Mouse (Mus musculus) midbrain, embryonic 13.5 days (tissue): ENCODE data around the gene Cltc. TPM values are rescaled to one million over a fixed set of nuclear protein-coding genes. Genes with fewer than 3 reads are reported as not detected.

ENCODE experiments used
- ATAC-seq: fragments of 200-750 bp; cut with Nextera tagmentation; 2 replicates; pipeline ENCODE4 v1.8.0; 2017; ENCODE audit warnings: mild to moderate bottlenecking, moderate TSS enrichment, moderate library complexity
- H3K27ac ChIP-seq: fragments of 300-500 bp; sonication (generic); 2 replicates; pipeline ENCODE4 v1.5.1; 2015; ENCODE audit warnings: inconsistent platforms, mild to moderate bottlenecking, moderate library complexity
- H3K27me3 ChIP-seq: fragments of 300-500 bp; sonication (generic); 2 replicates; pipeline ENCODE4 v1.6.1; 2015; ENCODE audit warnings: mild to moderate bottlenecking, inconsistent platforms
- H3K36me3 ChIP-seq: fragments of 300-500 bp; sonication (generic); 2 replicates; pipeline ENCODE4 v1.6.1; 2015; ENCODE audit warnings: mild to moderate bottlenecking, inconsistent platforms
- H3K4me1 ChIP-seq: fragments of 300-500 bp; sonication (generic); replicated peaks from 2 replicates; pipeline ENCODE4 v1.6.1; 2015; ENCODE audit warnings: inconsistent platforms
- H3K4me2 ChIP-seq: fragments of 300-500 bp; sonication (generic); replicated peaks from 2 replicates; pipeline ENCODE4 v1.6.1; 2015; ENCODE audit warnings: moderate library complexity, mild to moderate bottlenecking, inconsistent platforms
- H3K4me3 ChIP-seq: fragments of 300-500 bp; sonication (generic); replicated peaks from 2 replicates; pipeline ENCODE4 v1.5.1; 2015; ENCODE audit warnings: mild to moderate bottlenecking, inconsistent platforms
- H3K9ac ChIP-seq: fragments of 300-500 bp; sonication (generic); replicated peaks from 2 replicates; pipeline ENCODE4 v1.6.1; 2015; ENCODE audit warnings: mild to moderate bottlenecking, inconsistent platforms
- H3K9me3 ChIP-seq: fragments of 300-500 bp; sonication (generic); 2 replicates; pipeline ENCODE4 v1.6.1; 2016; ENCODE audit warnings: mild to moderate bottlenecking, inconsistent platforms
- WGBS: fragments of 180-500 bp; shearing (Covaris S2); methylation state at CpG from one replicate; pipeline ENCODE4 v1.1.7; 2015; 5-methylcytosine and 5-hydroxymethylcytosine counted together
- polyA plus RNA-seq: library from polyadenylated mRNA; unstranded; fragments of >200 nt; fragmentation: Nextera tagmentation; extraction: Ambion mirVana; gene quantifications from 2 replicates; pipeline ENCODE4 v1.2.1, GENCODE M21; 2015

Cltc gene
- polyA plus RNA-seq, 1 experiment from 2014 or later: 142 TPM

DNA sequence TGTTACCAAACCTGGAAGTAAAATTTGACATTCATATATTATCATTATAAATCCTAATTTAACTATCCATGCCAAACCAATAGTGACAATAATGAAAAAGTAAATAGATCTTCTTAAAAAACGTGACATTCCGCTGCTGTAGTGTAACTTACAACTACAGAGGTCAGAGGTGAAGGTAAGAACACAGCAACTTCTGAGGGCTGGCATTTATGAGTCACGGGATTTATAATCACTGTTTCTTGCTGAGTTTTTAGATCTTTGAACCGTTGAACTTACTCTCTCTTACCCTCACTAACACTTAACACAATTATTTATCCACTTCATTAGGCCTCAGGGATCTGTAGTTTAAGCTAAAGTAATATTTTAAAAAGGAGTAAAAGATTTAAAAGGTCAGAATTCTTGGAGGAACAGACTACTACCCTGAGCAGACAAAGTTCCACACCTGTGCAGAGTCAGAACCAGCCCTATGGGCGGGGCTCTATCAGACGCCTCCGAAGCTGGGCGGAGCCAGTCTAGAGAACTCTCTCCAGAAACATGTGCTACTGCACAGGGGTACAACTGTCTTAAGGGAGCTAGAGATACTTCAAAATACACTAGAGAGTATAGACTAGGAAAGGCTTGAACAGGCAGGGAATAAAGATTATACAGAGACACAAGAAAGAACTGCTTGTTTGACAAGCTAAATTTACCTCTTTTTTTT is 19.9 kb downstream of the Cltc start:
- Histone ChIP-seq H3K4me2 (no peak overlapping the region), H3K9ac (no peak overlapping the region), H3K9me3 (no peaks in the 10 kb centered on the region), H3K36me3 (peaks cover 11% of the 10 kb centered on the region; the same call in 1 of the 2 replicates), H3K27ac (no peak overlapping the region), H3K4me1 (no peaks in the 10 kb centered on the region; the same call in 1 of the 2 replicates), H3K27me3 (no peaks in the 10 kb centered on the region), H3K4me3 (no peak overlapping the region)
- ATAC-seq: no peak
- WGBS: 91% methylated on average over 8 of the region's 8 CpGs

DNA sequence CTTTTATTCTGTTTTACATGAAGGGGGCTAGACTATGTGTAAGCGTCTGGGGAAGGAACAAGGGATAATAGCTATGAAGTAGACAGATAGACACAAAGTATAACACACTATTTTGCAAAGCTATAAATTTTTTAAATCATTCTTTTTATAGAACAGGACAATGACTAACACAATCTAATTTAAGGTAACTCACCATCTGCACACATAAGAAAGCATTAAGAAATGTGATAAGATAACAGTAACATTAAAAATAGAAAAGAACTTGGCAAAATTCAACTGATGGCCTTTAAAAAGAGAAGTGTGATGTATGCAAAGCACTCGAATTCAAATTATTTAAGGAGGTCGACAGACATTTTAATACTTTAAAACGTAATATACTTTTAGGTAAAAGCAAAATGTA is 22.4 kb downstream of the Cltc start:
- no peak overlapping the region for H3K4me3 ChIP-seq
- no peak overlapping the region for H3K4me2 ChIP-seq
- no peak for ATAC-seq
- 91% methylated on average over 4 of the region's 4 CpGs for WGBS
- peaks cover 26% of the 10 kb centered on the region for H3K36me3 ChIP-seq
- no peaks in the 10 kb centered on the region; the same call in 1 of the 2 replicates for H3K4me1 ChIP-seq
- no peaks in the 10 kb centered on the region for H3K9me3 ChIP-seq
- no peaks in the 10 kb centered on the region for H3K27me3 ChIP-seq
- no peak overlapping the region for H3K27ac ChIP-seq
- no peak overlapping the region for H3K9ac ChIP-seq

DNA sequence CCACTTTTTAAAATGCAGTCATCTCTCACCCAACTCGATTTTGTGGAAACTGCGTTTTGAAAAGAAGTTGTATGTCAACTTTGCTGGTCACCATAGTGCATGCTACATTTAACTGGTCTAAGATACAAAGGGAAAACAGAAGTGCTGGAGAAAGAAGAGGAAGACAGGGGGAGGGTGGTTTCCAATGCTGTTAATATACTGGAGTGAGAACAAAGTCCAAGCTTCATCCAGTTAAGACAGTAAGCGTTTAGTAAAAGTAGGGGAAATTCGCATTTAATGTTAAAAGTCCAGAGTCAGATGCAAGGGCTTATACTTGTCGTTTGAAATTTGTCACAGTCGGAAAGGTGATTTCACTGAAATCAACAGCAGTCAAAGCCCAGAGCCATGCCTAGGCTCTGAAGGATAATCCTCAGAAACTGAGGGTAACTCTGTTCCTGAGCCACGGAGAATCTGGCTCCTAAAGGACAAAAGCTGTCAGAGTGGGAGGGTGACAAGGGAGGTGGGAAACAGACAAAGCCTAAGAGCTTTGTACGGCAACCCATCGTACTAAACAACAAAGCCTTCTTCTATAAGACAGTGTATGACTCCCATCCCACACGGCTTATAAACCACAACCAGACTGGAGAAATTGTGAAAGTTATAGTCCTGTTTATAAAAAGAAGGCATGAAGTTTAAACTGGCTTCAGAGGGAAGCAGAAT is 23.0 kb downstream of the Cltc start:
- H3K4me3 ChIP-seq: no peak overlapping the region
- no peak overlapping the region for H3K9ac ChIP-seq
- no peaks in the 10 kb centered on the region for H3K9me3 ChIP-seq
- H3K36me3 ChIP-seq: peaks cover 30% of the 10 kb centered on the region
- H3K27ac ChIP-seq: no peak overlapping the region
- no peaks in the 10 kb centered on the region for H3K27me3 ChIP-seq
- H3K4me2 ChIP-seq: no peak overlapping the region
- no peaks in the 10 kb centered on the region; the same call in 1 of the 2 replicates for H3K4me1 ChIP-seq
- ATAC-seq: no peak
- 60% methylated on average over 10 of the region's 10 CpGs for WGBS

DNA sequence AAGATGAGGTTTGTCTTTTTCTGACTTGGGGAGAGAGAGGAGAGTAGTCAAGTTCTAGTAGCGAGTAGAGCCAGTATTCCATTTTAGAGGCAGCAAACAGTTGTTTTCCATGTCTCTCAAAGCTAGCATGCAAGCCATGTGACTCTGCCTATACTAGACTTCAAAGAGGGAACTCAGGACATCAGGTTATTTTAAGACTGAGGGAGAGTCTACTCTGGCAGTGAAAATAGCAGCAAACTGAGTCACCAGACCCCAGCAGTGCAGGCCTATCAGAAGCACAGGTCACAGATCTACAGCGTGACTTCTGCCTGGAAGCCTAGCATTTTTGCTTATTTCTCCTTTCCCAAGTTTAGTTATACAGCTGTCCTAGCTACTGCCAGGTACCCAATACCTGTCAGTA is 25.9 kb downstream of the Cltc start:
- Histone ChIP-seq H3K27ac (no peak overlapping the region), H3K9ac (no peak overlapping the region), H3K4me2 (no peak overlapping the region), H3K4me3 (no peak overlapping the region), H3K36me3 (peaks cover 42% of the 10 kb centered on the region), H3K4me1 (no peaks in the 10 kb centered on the region; the same call in 1 of the 2 replicates), H3K27me3 (no peaks in the 10 kb centered on the region), H3K9me3 (no peaks in the 10 kb centered on the region)
- no peak for ATAC-seq
- WGBS: 95% methylated on average over 2 of the region's 2 CpGs

DNA sequence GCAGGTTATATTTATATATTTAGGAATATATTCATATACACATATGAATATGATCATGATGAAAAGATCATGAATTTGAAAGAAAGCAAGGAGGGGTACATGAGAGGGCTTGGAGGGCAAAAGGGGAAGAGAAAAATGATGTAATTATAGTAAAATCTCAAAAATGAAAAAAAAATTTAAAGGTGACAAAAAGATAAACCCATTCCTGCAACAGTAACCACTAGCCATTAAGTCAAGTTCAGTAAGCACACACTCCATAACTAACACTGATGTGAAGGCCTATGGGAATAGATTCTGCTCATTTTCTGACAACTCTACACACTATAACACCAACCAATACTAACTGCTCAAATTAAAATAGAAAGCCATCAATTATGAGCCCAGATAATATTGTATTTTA is 31.8 kb downstream of the Cltc start:
- H3K9ac ChIP-seq: no peak overlapping the region
- no peak overlapping the region for H3K4me3 ChIP-seq
- no peak overlapping the region for H3K4me2 ChIP-seq
- no peak overlapping the region for H3K27ac ChIP-seq
- H3K36me3 ChIP-seq: peaks cover 46% of the 10 kb centered on the region
- no peak for ATAC-seq
- no peaks in the 10 kb centered on the region for H3K9me3 ChIP-seq
- no peaks in the 10 kb centered on the region for H3K27me3 ChIP-seq
- H3K4me1 ChIP-seq: no peaks in the 10 kb centered on the region

DNA sequence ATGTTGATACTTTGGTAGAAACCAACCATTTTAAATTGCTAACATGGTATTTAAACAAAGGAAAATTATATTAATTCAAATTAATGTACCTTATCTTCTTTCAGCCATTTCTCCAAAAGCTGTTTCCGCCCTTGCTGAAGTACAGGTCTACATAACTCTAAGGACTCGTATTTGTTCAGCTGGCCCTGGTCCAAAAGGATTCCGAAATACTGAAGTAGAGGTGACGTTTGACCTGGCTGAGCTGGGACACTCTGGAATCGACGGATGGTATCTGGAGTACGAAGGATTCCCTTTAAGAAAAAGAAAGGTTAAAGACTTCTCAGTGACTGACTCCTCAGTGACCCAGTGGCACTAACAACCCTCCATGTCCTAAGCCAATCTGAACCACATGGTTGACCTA is 32.4 kb downstream of the Cltc start:
- WGBS: 93% methylated on average over 7 of the region's 7 CpGs
- no peaks in the 10 kb centered on the region for H3K27me3 ChIP-seq
- H3K4me2 ChIP-seq: no peak overlapping the region
- ATAC-seq: no peak
- H3K4me1 ChIP-seq: no peaks in the 10 kb centered on the region
- H3K27ac ChIP-seq: no peak overlapping the region
- no peaks in the 10 kb centered on the region for H3K9me3 ChIP-seq
- no peak overlapping the region for H3K4me3 ChIP-seq
- H3K9ac ChIP-seq: no peak overlapping the region
- H3K36me3 ChIP-seq: peaks cover 49% of the 10 kb centered on the region

DNA sequence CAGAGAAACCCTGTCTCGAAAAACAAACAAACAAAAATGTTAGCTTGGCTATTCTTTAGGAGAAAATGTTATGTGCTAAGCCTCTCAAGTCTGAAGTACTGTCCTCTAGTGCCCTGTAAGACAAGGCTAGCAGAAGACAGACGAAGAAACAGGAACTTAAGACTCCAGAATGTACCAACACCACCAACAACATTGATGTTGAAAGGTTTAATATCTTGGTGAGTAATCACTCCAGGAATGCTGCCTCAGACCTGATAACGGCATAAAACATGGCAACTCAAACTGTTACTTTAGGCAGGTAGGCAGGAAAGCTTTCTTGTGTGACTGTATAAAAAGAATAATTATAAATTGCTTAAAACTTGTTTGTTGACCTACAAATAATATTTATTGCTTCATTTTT is 33.4 kb downstream of the Cltc start:
- ATAC-seq: no peak
- H3K9me3 ChIP-seq: no peaks in the 10 kb centered on the region
- H3K27ac ChIP-seq: no peak overlapping the region
- 91% methylated on average over 3 of the region's 3 CpGs for WGBS
- no peak overlapping the region for H3K9ac ChIP-seq
- no peaks in the 10 kb centered on the region for H3K27me3 ChIP-seq
- peaks cover 52% of the 10 kb centered on the region for H3K36me3 ChIP-seq
- H3K4me2 ChIP-seq: no peak overlapping the region
- no peaks in the 10 kb centered on the region for H3K4me1 ChIP-seq
- H3K4me3 ChIP-seq: no peak overlapping the region

DNA sequence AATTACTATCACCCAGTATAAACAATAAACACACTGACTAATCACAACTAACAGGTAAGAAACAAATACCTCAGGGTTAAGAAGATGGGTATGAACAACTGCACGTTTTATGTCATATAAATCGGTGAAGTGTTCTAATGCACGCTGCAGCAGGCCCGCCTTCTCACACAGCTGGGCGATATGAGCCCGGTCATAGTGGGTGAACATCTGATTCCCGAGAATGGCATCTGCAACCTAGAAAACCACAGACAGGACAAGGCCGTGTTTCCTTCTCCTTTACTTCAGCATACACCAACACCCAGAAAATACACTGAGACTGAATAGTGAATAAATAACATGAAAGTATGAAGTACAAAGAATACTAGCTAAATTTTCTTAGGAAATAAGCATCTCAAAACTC is 38.0 kb downstream of the Cltc start:
- no peak for ATAC-seq
- no peak overlapping the region for H3K4me2 ChIP-seq
- H3K27me3 ChIP-seq: no peaks in the 10 kb centered on the region
- H3K36me3 ChIP-seq: peaks cover 63% of the 10 kb centered on the region
- no peaks in the 10 kb centered on the region for H3K9me3 ChIP-seq
- WGBS: 95% methylated on average over 8 of the region's 8 CpGs
- no peaks in the 10 kb centered on the region for H3K4me1 ChIP-seq
- H3K9ac ChIP-seq: no peak overlapping the region
- H3K27ac ChIP-seq: no peak overlapping the region
- H3K4me3 ChIP-seq: no peak overlapping the region

DNA sequence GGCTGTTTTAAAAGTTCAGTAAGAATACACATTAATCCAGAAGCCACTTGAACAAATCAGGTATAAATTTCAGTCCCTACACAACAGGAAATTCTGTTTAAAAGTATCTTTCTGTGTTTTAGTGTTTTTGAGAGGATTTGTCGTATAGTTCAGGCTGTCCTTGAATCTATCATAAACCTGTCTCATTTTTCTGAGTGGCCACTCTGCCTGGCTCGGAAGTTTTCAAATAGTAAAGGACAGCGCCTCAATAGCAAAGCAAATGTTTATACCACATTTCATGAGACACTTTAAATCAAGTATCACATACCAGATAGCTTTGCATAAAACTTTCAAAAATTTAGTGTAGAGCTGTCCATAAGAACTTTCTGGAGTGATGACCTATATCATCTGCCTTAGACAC is 39.0 kb downstream of the Cltc start:
- H3K4me2 ChIP-seq: no peak overlapping the region
- H3K4me3 ChIP-seq: no peak overlapping the region
- no peaks in the 10 kb centered on the region for H3K27me3 ChIP-seq
- H3K9ac ChIP-seq: no peak overlapping the region
- no peaks in the 10 kb centered on the region for H3K4me1 ChIP-seq
- no peak overlapping the region for H3K27ac ChIP-seq
- 94% methylated on average over 3 of the region's 3 CpGs for WGBS
- H3K36me3 ChIP-seq: peaks cover 67% of the 10 kb centered on the region
- no peak for ATAC-seq
- H3K9me3 ChIP-seq: no peaks in the 10 kb centered on the region

DNA sequence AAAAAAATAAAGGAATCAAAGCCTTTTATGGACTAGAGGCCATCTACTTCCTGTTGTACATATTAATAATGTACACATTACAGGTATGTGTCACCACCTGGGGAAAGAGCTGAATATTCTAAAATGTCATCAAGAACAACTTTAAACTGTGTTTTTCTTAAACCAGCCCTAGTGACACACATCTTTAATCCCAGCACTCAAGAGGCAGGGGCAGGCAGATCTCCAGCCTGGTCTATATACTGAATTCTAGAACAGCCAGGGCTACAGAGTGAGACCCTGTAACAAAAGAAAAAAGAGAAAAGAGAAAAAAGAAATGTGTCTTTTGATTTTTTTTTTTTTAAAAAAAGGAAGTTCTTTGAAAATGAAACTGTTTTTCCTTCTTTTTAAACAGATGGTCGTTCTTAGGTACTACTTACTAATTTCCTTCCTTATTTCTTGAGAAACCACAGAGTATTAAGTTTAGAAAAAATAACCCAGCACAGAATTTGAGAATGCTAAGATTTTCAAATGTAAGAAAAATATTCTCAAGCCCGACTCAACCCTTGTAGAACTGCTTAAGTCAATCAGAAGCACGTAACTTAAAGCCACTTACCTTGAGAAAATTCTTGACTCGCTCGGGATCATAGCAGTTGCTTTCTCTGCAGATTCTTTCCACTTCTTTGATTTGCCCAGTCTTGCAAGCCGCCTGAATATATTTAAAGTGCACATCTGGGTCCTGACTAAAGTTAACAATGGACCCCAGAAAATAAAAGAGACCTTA is 39.9 kb downstream of the Cltc start:
- Histone ChIP-seq H3K36me3 (peaks cover 69% of the 10 kb centered on the region), H3K4me2 (no peak overlapping the region), H3K4me3 (no peak overlapping the region), H3K9me3 (no peaks in the 10 kb centered on the region), H3K27ac (no peak overlapping the region), H3K9ac (no peak overlapping the region), H3K27me3 (no peaks in the 10 kb centered on the region), H3K4me1 (no peaks in the 10 kb centered on the region)
- 86% methylated on average over 6 of the region's 6 CpGs for WGBS
- no peak for ATAC-seq

DNA sequence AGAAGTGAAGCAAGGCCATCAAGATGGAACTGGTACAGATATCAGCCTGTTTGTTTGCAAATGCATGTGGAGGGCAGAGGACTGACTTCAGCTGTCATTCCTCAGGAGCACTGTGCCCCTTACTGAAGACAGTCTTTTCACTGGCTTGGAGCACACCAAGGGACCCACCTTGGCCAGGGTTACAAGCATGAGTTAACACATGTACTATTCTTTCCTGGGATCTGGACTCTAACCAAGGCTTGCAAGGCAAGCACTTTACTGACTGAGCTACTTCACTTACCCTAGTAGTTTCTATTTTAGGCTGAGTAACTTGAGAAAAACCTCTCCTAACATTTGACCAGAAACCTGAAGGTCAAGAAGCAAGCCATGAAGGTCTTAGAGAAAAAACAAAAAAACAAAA is 42.8 kb downstream of the Cltc start:
- H3K36me3 ChIP-seq: peaks cover 75% of the 10 kb centered on the region
- no peak overlapping the region for H3K4me2 ChIP-seq
- no peak for ATAC-seq
- H3K9me3 ChIP-seq: no peaks in the 10 kb centered on the region
- no peaks in the 10 kb centered on the region for H3K27me3 ChIP-seq
- H3K4me3 ChIP-seq: no peak overlapping the region
- no peak overlapping the region for H3K9ac ChIP-seq
- no peaks in the 10 kb centered on the region for H3K4me1 ChIP-seq
- H3K27ac ChIP-seq: no peak overlapping the region

DNA sequence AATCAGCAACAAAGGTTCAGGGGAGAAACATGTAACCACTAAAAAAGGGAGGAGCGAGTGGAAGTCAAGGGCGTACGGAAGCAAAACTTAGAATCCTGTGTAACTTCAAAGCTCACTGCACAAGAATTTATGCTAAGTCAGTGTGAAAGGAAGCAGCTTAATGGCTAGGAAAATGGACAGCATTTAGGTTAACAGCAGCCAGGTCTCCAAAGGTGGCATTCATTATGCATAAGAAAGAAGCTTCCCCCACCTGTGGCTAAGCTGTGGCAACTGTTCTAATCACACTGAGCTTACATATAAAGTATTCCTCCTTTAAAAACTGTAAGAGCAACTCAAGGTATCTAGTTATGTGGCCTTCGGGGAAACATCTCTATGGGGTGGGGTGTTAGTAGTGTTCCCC is 56.2 kb downstream of the Cltc start:
- 90% methylated on average over 4 of the region's 4 CpGs for WGBS

More for the DNA sequence above, 56.2 kb downstream of the Cltc start:
- no peak overlapping the region for H3K4me3 ChIP-seq
- no peaks in the 10 kb centered on the region for H3K4me1 ChIP-seq
- H3K9ac ChIP-seq: no peak overlapping the region
- ATAC-seq: no peak
- H3K27ac ChIP-seq: no peak overlapping the region
- no peak overlapping the region for H3K4me2 ChIP-seq
- H3K9me3 ChIP-seq: no peaks in the 10 kb centered on the region
- no peaks in the 10 kb centered on the region for H3K27me3 ChIP-seq
- peaks cover 86% of the 10 kb centered on the region for H3K36me3 ChIP-seq
